Mouse (Mus musculus) stomach, postnatal 0 days (tissue): ENCODE results near the gene Fam69a. TPM values are rescaled to one million over a fixed set of nuclear protein-coding genes. Genes with fewer than 3 reads are reported as not detected.
A peak's percentile ranks its signal among the peaks of the same experiment; 100 is the strongest.

Experiments
- ATAC-seq: fragments of 200-750 bp; cut with Nextera tagmentation; 2 replicates; pipeline ENCODE4 v1.8.0; 2017; ENCODE audit not compliant: low FRiP score, low TSS enrichment
- DNase-seq: peaks from one replicate; pipeline ENCODE4 v3.0.0-alpha.2; 2016; ENCODE audit warnings: low spot score
- H3K27ac ChIP-seq: fragments of 300-500 bp; sonication (generic); replicated peaks from 2 replicates; pipeline ENCODE4 v1.5.1; 2014; ENCODE audit warnings: mild to moderate bottlenecking, control low read depth
- H3K27me3 ChIP-seq: fragments of 300-500 bp; sonication (generic); 2 replicates; pipeline ENCODE4 v1.6.1; 2014; ENCODE audit warnings: low read length; ENCODE audit not compliant: control insufficient read depth, insufficient read depth
- H3K36me3 ChIP-seq: fragments of 300-500 bp; sonication (generic); 2 replicates; pipeline ENCODE4 v1.6.1; 2014; ENCODE audit warnings: low read length, mixed read lengths; ENCODE audit not compliant: control insufficient read depth, insufficient read depth
- H3K4me1 ChIP-seq: fragments of 300-500 bp; sonication (generic); replicated peaks from 2 replicates; pipeline ENCODE4 v1.6.1; 2014; ENCODE audit warnings: antibody characterized with exemption; ENCODE audit not compliant: control insufficient read depth, insufficient read depth
- H3K4me2 ChIP-seq: fragments of 300-500 bp; sonication (generic); replicated peaks from 2 replicates; pipeline ENCODE4 v1.6.1; 2014; ENCODE audit warnings: low read depth, mild to moderate bottlenecking, control low read depth, moderate library complexity
- H3K4me3 ChIP-seq: fragments of 300-500 bp; sonication (generic); 2 replicates; pipeline ENCODE4 v1.5.1; 2014; ENCODE audit warnings: low read depth, low read length, control low read depth
- H3K9ac ChIP-seq: fragments of 300-500 bp; sonication (generic); 2 replicates; pipeline ENCODE4 v1.6.1; 2014; ENCODE audit warnings: mild to moderate bottlenecking, low read length, control low read depth, mixed read lengths
- H3K9me3 ChIP-seq: fragments of 300-500 bp; sonication (generic); 2 replicates; pipeline ENCODE4 v1.6.1; 2016; ENCODE audit warnings: low read length; ENCODE audit not compliant: control insufficient read depth
- CTCF ChIP-seq: IDR thresholded peaks from 2 replicates; pipeline ENCODE4 v1.5.1; 2016; ENCODE audit warnings: antibody characterized with exemption, low read depth, mild to moderate bottlenecking, moderate library complexity
- EP300 ChIP-seq: optimal IDR thresholded peaks from 2 replicates; pipeline ENCODE3; 2016; ENCODE audit warnings: antibody characterized with exemption
- WGBS: fragments of 180-500 bp; shearing (Covaris S2); extraction: QIAGEN DNeasy Blood & Tissue Kit; methylation state at CpG from one replicate; pipeline ENCODE4 v1.1.7; 2014; 5-methylcytosine and 5-hydroxymethylcytosine counted together
- polyA plus RNA-seq: library from polyadenylated mRNA; unstranded; fragments of >200 nt; fragmentation: Nextera tagmentation; extraction: Ambion mirVana; gene quantifications from 2 replicates; pipeline ENCODE4 v1.2.1, GENCODE M21; 2015

Gene Fam69a
- polyA plus RNA-seq, 1 experiment from 2014 or later = 16.3 TPM

- no peak overlapping the region for H3K27ac ChIP-seq
- no peaks in the 10 kb centered on the region for H3K4me1 ChIP-seq
- H3K9me3 ChIP-seq = no peaks in the 10 kb centered on the region
- H3K27me3 ChIP-seq = no peaks in the 10 kb centered on the region
- no peaks in the 10 kb centered on the region for H3K36me3 ChIP-seq
- H3K4me3 ChIP-seq = no peak overlapping the region
- H3K9ac ChIP-seq = no peak overlapping the region
- TF ChIP-seq CTCF = no peak
- TF ChIP-seq EP300 = no peak
- 41% methylated on average over 2 of the region's 2 CpGs for WGBS
- no peak for ATAC-seq
- H3K4me2 ChIP-seq = no peak overlapping the region
- no peak for DNase-seq
These were observed 120.5 kb downstream of the Fam69a start for GRCm38 (mm10) chr5:107866127-107867126.

- Histone ChIP-seq H3K36me3 (no peaks in the 10 kb centered on the region), H3K4me3 (no peak overlapping the region), H3K9me3 (no peaks in the 10 kb centered on the region), H3K9ac (no peak overlapping the region), H3K4me2 (no peak overlapping the region), H3K4me1 (no peaks in the 10 kb centered on the region), H3K27me3 (no peaks in the 10 kb centered on the region), H3K27ac (no peak overlapping the region)
- ATAC-seq = no peak
- no peak for DNase-seq
- TF ChIP-seq CTCF (no peak), EP300 (no peak)
- 47% methylated on average over 3 of the region's 3 CpGs for WGBS
These were observed 122.9 kb downstream of the Fam69a start for GRCm38 (mm10) chr5:107863971-107864370.

- DNase-seq (no peak), ATAC-seq (no peak)
- no peak overlapping the region for H3K4me3 ChIP-seq
- H3K9me3 ChIP-seq = no peaks in the 10 kb centered on the region
- no peak for TF ChIP-seq EP300
- TF ChIP-seq CTCF = peak; percentile 66
- no peak overlapping the region for H3K4me2 ChIP-seq
- H3K9ac ChIP-seq = no peak overlapping the region
- H3K36me3 ChIP-seq = no peaks in the 10 kb centered on the region
- H3K27me3 ChIP-seq = no peaks in the 10 kb centered on the region
- H3K27ac ChIP-seq = no peak overlapping the region
- 0 out of 2 replicates have a peak, but pooled peaks cover under 1% of the 10 kb centered on the region for H3K4me1 ChIP-seq
- 46% methylated on average over 2 of the region's 2 CpGs for WGBS
These were observed 127.9 kb downstream of the Fam69a start for GRCm38 (mm10) chr5:107858963-107859362.

Other genes with a start within 250 kb of the Fam69a start
- not detected in 2 replicates for gene Ube2d2b, start 157.0 kb downstream of the Fam69a start, polyA plus RNA-seq
- gene Evi5, start 112.0 kb downstream of the Fam69a start, polyA plus RNA-seq = 39.5 and 39.7 TPM in 2 replicates
- gene Rpl5, start 86.6 kb downstream of the Fam69a start, polyA plus RNA-seq = 35.7 and 36.1 TPM in 2 replicates
- gene Mtf2, start 78.6 kb upstream of the Fam69a start, polyA plus RNA-seq = 27.8 and 30.7 TPM in 2 replicates
- gene Tmed5, start 145.5 kb upstream of the Fam69a start, polyA plus RNA-seq = 51.6 and 58.5 TPM in 2 replicates
- gene Ccdc18, start 145.8 kb upstream of the Fam69a start, polyA plus RNA-seq = 2.5 and 2.7 TPM in 2 replicates